Mouse (Mus musculus) skeletal muscle tissue, adult 2 months (tissue): ENCODE data around the gene Slc39a2.
"Not testable (repeated sequence)": the region's sequence is repeated elsewhere in the genome, so short reads cannot be mapped to it uniquely, and the experiment has no call there.

ENCODE experiments used
- DNase-seq: peaks from one replicate; pipeline ENCODE4 v3.0.0-alpha.2; 2012; ENCODE audit warnings: low read depth, low spot score

Slc39a2 gene

GRCm38 (mm10) chr14:51892191-51892939 lies at the start of gene Slc39a2:
Gene Slc39a2, plus strand, starts transcription at chr14:51892889.
- DNase-seq, result no peak

GRCm38 (mm10) chr14:51843882-51844281 lies 48.8 kb upstream of the Slc39a2 start:
- no peak for DNase-seq

GRCm38 (mm10) chr14:51846566-51846965 lies 46.1 kb upstream of the Slc39a2 start:
- DNase-seq, result no peak

GRCm38 (mm10) chr14:51851006-51851405 lies 41.7 kb upstream of the Slc39a2 start:
- not testable (repeated sequence) for DNase-seq

- no peak for DNase-seq
These were observed 39.3 kb upstream of the Slc39a2 start, which contains the start of gene Ear6 for GRCm38 (mm10) chr14:51853399-51853798. Gene Ear6, plus strand, starts transcription at chr14:51853699.

GRCm38 (mm10) chr14:51855280-51855679 lies 37.4 kb upstream of the Slc39a2 start:
- not testable (repeated sequence) for DNase-seq

- DNase-seq, result not testable (repeated sequence)
These were observed 29.1 kb upstream of the Slc39a2 start for GRCm38 (mm10) chr14:51863603-51864002.

- no peak for DNase-seq
These were observed 21.9 kb upstream of the Slc39a2 start for GRCm38 (mm10) chr14:51870756-51871155.

GRCm38 (mm10) chr14:51871741-51872140 lies 20.9 kb upstream of the Slc39a2 start:
- no peak for DNase-seq

- no peak for DNase-seq
These were observed 15.2 kb upstream of the Slc39a2 start for GRCm38 (mm10) chr14:51877517-51877916.

GRCm38 (mm10) chr14:51883527-51884030 lies 9.1 kb upstream of the Slc39a2 start:
- DNase-seq, result peak; percentile 71

- DNase-seq, result no peak
These were observed 8.6 kb upstream of the Slc39a2 start for GRCm38 (mm10) chr14:51884031-51884544.

GRCm38 (mm10) chr14:51884598-51885331 lies 7.9 kb upstream of the Slc39a2 start, which contains the start of gene Mettl17:
Gene Mettl17, plus strand, starts transcription at chr14:51884842.
- peak; percentile 97 for DNase-seq

GRCm38 (mm10) chr14:51886051-51886450 lies 6.6 kb upstream of the Slc39a2 start:
- no peak for DNase-seq

GRCm38 (mm10) chr14:51889833-51890232 lies 2.9 kb upstream of the Slc39a2 start:
- no peak for DNase-seq

- DNase-seq, result no peak
These were observed 555 bp downstream of the Slc39a2 start for GRCm38 (mm10) chr14:51893094-51893794.

- no peak for DNase-seq
These were observed 1.1 kb downstream of the Slc39a2 start for GRCm38 (mm10) chr14:51893809-51894208.

GRCm38 (mm10) chr14:51895071-51895470 lies 2.4 kb downstream of the Slc39a2 start:
- DNase-seq, result no peak

GRCm38 (mm10) chr14:51896019-51896418 lies 3.3 kb downstream of the Slc39a2 start:
- DNase-seq, result no peak

GRCm38 (mm10) chr14:51896539-51897170 lies 4.0 kb downstream of the Slc39a2 start:
- DNase-seq, result no peak

GRCm38 (mm10) chr14:51899351-51899750 lies 6.7 kb downstream of the Slc39a2 start:
- DNase-seq, result no peak
